Mouse (Mus musculus) forebrain, embryonic 14.5 days (tissue): ENCODE data around the gene Tomm70a. TPM values are rescaled to one million over a fixed set of nuclear protein-coding genes. Genes with fewer than 3 reads are reported as not detected.

Experiments
- ATAC-seq: fragments of 200-750 bp; cut with Nextera tagmentation; 2 replicates; pipeline ENCODE4 v1.8.0; 2017; ENCODE audit warnings: mild to moderate bottlenecking, moderate library complexity
- DNase-seq: peaks from one replicate; pipeline ENCODE4 v3.0.0-alpha.2; 2015; ENCODE audit warnings: low spot score
- H3K27ac ChIP-seq: fragments of 300-500 bp; sonication (generic); 2 replicates; pipeline ENCODE4 v1.5.1; 2014; ENCODE audit warnings: low read depth, mild to moderate bottlenecking, control low read depth, low read length, moderate library complexity
- H3K27me3 ChIP-seq: fragments of 300-500 bp; sonication (generic); replicated peaks from 2 replicates; pipeline ENCODE4 v1.6.1; 2014; ENCODE audit warnings: low read length, control low read depth, mixed read lengths; ENCODE audit not compliant: control insufficient read depth, insufficient read depth
- H3K36me3 ChIP-seq: fragments of 300-500 bp; sonication (generic); 2 replicates; pipeline ENCODE4 v1.6.1; 2014; ENCODE audit warnings: low read length, control low read depth; ENCODE audit not compliant: control insufficient read depth, insufficient read depth
- H3K4me1 ChIP-seq: fragments of 300-500 bp; sonication (generic); 2 replicates; pipeline ENCODE4 v1.6.1; 2014; ENCODE audit warnings: antibody characterized with exemption, low read length, control low read depth; ENCODE audit not compliant: control insufficient read depth, insufficient read depth
- H3K4me2 ChIP-seq: fragments of 300-500 bp; sonication (generic); 2 replicates; pipeline ENCODE4 v1.6.1; 2014; ENCODE audit warnings: mild to moderate bottlenecking, control low read depth, low read length
- H3K4me3 ChIP-seq: fragments of 300-500 bp; sonication (generic); 2 replicates; pipeline ENCODE4 v1.5.1; 2014; ENCODE audit warnings: low read depth, low read length, control low read depth
- H3K9ac ChIP-seq: fragments of 300-500 bp; sonication (generic); 2 replicates; pipeline ENCODE4 v1.6.1; 2014; ENCODE audit warnings: mild to moderate bottlenecking, low read length, control low read depth, moderate library complexity
- H3K9me3 ChIP-seq: fragments of 300-500 bp; sonication (generic); replicated peaks from 2 replicates; pipeline ENCODE4 v1.6.1; 2016; ENCODE audit warnings: low read length, control low read depth, mixed read lengths; ENCODE audit not compliant: control insufficient read depth
- WGBS: fragments of 180-500 bp; shearing (Covaris S2); extraction: QIAGEN DNeasy Blood & Tissue Kit; methylation state at CpG from one replicate; pipeline ENCODE4 v1.1.7; 2014; 5-methylcytosine and 5-hydroxymethylcytosine counted together
- polyA plus RNA-seq: library from polyadenylated mRNA; unstranded; fragments of >200 nt; fragmentation: Nextera tagmentation; extraction: Ambion mirVana; gene quantifications from 2 replicates; pipeline ENCODE4 v1.2.1, GENCODE M21; 2014

Gene Tomm70a
- polyA plus RNA-seq, 1 experiment from 2014 or later, result 58.3 TPM

GRCm38 (mm10) chr16:57190390-57190789 is 68.9 kb downstream of the Tomm70a start:
- DNase-seq, result no peak
- WGBS, result 90% methylated on average over 8 of the region's 8 CpGs
- Histone ChIP-seq H3K27me3 (no peaks in the 10 kb centered on the region), H3K4me3 (no peak overlapping the region), H3K27ac (no peak overlapping the region), H3K4me2 (no peak overlapping the region), H3K9me3 (no peaks in the 10 kb centered on the region), H3K9ac (no peak overlapping the region), H3K36me3 (peaks cover 26% of the 10 kb centered on the region), H3K4me1 (no peaks in the 10 kb centered on the region)
- no peak for ATAC-seq

- no peak for ATAC-seq
- Histone ChIP-seq H3K4me1 (no peaks in the 10 kb centered on the region), H3K36me3 (peaks cover 26% of the 10 kb centered on the region), H3K27ac (no peak overlapping the region), H3K27me3 (no peaks in the 10 kb centered on the region), H3K4me3 (no peak overlapping the region), H3K4me2 (no peak overlapping the region), H3K9me3 (no peaks in the 10 kb centered on the region), H3K9ac (no peak overlapping the region)
- DNase-seq, result no peak
- WGBS, result 86% methylated on average over 14 of the region's 14 CpGs
Measured at GRCm38 (mm10) chr16:57191214-57191613, 69.7 kb downstream of the Tomm70a start.

- Histone ChIP-seq H3K36me3 (peaks cover 27% of the 10 kb centered on the region), H3K27me3 (no peaks in the 10 kb centered on the region), H3K27ac (no peak overlapping the region), H3K4me1 (no peaks in the 10 kb centered on the region), H3K4me3 (no peak overlapping the region), H3K4me2 (no peak overlapping the region), H3K9ac (no peak overlapping the region), H3K9me3 (no peaks in the 10 kb centered on the region)
- DNase-seq (no peak), ATAC-seq (no peak)
- 90% methylated on average over 5 of the region's 5 CpGs for WGBS
Measured at GRCm38 (mm10) chr16:57196590-57196989, 75.1 kb downstream of the Tomm70a start.

- Histone ChIP-seq H3K27ac (no peak overlapping the region), H3K4me2 (no peak overlapping the region), H3K36me3 (peaks cover 20% of the 10 kb centered on the region), H3K27me3 (no peaks in the 10 kb centered on the region), H3K4me1 (no peaks in the 10 kb centered on the region), H3K4me3 (no peak overlapping the region), H3K9ac (no peak overlapping the region), H3K9me3 (no peaks in the 10 kb centered on the region)
- DNase-seq (no peak), ATAC-seq (no peak)
- 72% methylated on average over 3 of the region's 3 CpGs for WGBS
Measured at GRCm38 (mm10) chr16:57197281-57197680, 75.8 kb downstream of the Tomm70a start.

Other genes starting within 250 kb of the Tomm70a start
- 6.4 and 7.0 TPM in 2 replicates for gene Tmem45a, start 235.5 kb upstream of the Tomm70a start, polyA plus RNA-seq
- not detected in 2 replicates for gene Lnp1, start 193.6 kb upstream of the Tomm70a start, polyA plus RNA-seq
- not detected in 2 replicates for gene Tmem45a2, start 50.3 kb upstream of the Tomm70a start, polyA plus RNA-seq
- 43.8 and 44.2 TPM in 2 replicates for gene Nit2, start 45.6 kb downstream of the Tomm70a start, polyA plus RNA-seq
- 32.9 and 40.8 TPM in 2 replicates for gene Tbc1d23, start 109.8 kb downstream of the Tomm70a start, polyA plus RNA-seq
- 0.37 TPM in 1 of 2 replicates, not detected in the other for gene Tmem30c, start 171.2 kb downstream of the Tomm70a start, polyA plus RNA-seq
- 2.2 and 2.5 TPM in 2 replicates for gene Filip1l, start 231.4 kb downstream of the Tomm70a start, polyA plus RNA-seq